Mouse (Mus musculus) midbrain, postnatal 0 days (tissue): ENCODE results near the gene 1700029I15Rik. TPM values are rescaled to one million over a fixed set of nuclear protein-coding genes. Genes with fewer than 3 reads are reported as not detected.

Source experiments
- ATAC-seq: fragments of 200-750 bp; cut with Nextera tagmentation; 2 replicates; pipeline ENCODE4 v1.8.0; 2017; ENCODE audit warnings: moderate number of reproducible peaks, mild to moderate bottlenecking, moderate TSS enrichment, moderate library complexity; ENCODE audit not compliant: low FRiP score
- DNase-seq: peaks from one replicate; pipeline ENCODE4 v3.0.0-alpha.2; 2015; ENCODE audit warnings: low spot score
- H3K27ac ChIP-seq: fragments of 300-500 bp; sonication (generic); 2 replicates; pipeline ENCODE4 v1.5.1; 2014; ENCODE audit warnings: low read depth, mild to moderate bottlenecking, low read length, mixed read lengths
- H3K27me3 ChIP-seq: fragments of 300-500 bp; sonication (generic); 2 replicates; pipeline ENCODE4 v1.6.1; 2014; ENCODE audit warnings: low read length, control low read depth, mixed read lengths; ENCODE audit not compliant: insufficient read depth
- H3K36me3 ChIP-seq: fragments of 300-500 bp; sonication (generic); 2 replicates; pipeline ENCODE4 v1.6.1; 2014; ENCODE audit warnings: low read length, control low read depth, mixed read lengths; ENCODE audit not compliant: insufficient read depth
- H3K4me1 ChIP-seq: fragments of 300-500 bp; sonication (generic); 2 replicates; pipeline ENCODE4 v1.6.1; 2014; ENCODE audit warnings: mild to moderate bottlenecking, control low read depth, antibody characterized with exemption, low read length, mixed read lengths; ENCODE audit not compliant: insufficient read depth
- H3K4me2 ChIP-seq: fragments of 300-500 bp; sonication (generic); 2 replicates; pipeline ENCODE4 v1.6.1; 2014; ENCODE audit warnings: low read depth, mild to moderate bottlenecking, low read length, mixed read lengths; ENCODE audit not compliant: poor library complexity, severe bottlenecking
- H3K4me3 ChIP-seq: fragments of 300-500 bp; sonication (generic); 2 replicates; pipeline ENCODE4 v1.5.1; 2014; ENCODE audit warnings: low read depth, mild to moderate bottlenecking, low read length, moderate library complexity
- H3K9ac ChIP-seq: fragments of 300-500 bp; sonication (generic); replicated peaks from 2 replicates; pipeline ENCODE4 v1.6.1; 2014; ENCODE audit warnings: mild to moderate bottlenecking, low read length, moderate library complexity, mixed read lengths; ENCODE audit not compliant: poor library complexity, severe bottlenecking
- H3K9me3 ChIP-seq: fragments of 300-500 bp; sonication (generic); 2 replicates; pipeline ENCODE4 v1.6.1; 2016; ENCODE audit warnings: low read length, control low read depth
- CTCF ChIP-seq: IDR thresholded peaks from 2 replicates; pipeline ENCODE4 v1.5.1; 2016; ENCODE audit warnings: antibody characterized with exemption, mild to moderate bottlenecking
- WGBS: fragments of 180-500 bp; shearing (Covaris S2); extraction: QIAGEN DNeasy Blood & Tissue Kit; methylation state at CpG from one replicate; pipeline ENCODE4 v1.1.7; 2014; 5-methylcytosine and 5-hydroxymethylcytosine counted together
- polyA plus RNA-seq: library from polyadenylated mRNA; unstranded; fragments of >200 nt; fragmentation: Nextera tagmentation; extraction: Ambion mirVana; gene quantifications from 2 replicates; pipeline ENCODE4 v1.2.1, GENCODE M21; 2015
- total RNA-seq: library from RNA; depleted of rRNA; stranded (reverse); fragments of >200 nt; gene quantifications from 2 replicates; pipeline ENCODE4 v1.2.3, GENCODE M21; 2014

Gene 1700029I15Rik
- total and polyA plus RNA-seq, 2 experiments from 2014 or later, result 4.7 to 8.6 TPM

DNA sequence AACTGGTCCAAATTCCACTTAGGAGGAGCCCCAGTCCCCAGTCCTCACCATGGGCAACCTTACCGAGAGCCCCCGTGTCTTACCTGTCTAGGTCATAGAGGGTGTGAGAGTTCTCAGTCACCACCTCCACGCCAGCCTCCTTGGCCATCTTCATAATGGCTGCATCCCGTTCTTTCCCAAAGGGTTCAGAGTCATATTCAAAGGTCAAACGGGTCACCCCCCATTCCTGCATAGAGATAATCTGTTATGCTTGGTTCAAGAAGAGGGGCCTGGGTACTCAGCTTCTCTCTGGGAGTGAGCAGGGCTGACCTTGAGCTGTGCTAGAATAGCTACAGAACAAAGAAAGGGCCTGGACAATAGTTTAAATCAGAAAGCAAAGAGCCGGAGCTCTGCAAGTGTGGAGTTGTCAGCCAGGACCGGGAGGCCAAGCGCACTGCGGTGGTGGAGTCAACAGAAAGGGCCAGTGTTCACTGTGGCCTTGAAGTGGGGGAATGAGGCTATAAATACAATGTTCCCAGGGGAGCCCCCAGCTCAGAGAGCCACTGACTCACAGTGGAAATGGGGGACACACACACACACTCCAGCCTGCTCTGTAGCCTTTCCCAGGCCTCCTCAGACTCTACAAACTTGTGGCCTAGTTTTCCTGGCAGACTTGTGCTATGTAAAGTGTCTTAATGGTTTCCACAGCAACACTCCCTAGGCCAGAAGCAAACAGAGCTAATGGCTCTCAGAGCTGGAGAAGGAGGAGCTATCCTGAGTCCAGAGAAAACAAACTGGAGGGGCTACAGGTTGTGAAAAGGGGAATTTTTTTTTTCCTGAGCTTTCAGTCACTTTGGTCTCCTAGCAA lies 42.3 kb downstream of the 1700029I15Rik start:
- H3K27ac ChIP-seq, result peak overlapping the region; percentile 71
- no peaks in the 10 kb centered on the region for H3K9me3 ChIP-seq
- H3K27me3 ChIP-seq, result no peaks in the 10 kb centered on the region
- H3K9ac ChIP-seq, result no peak overlapping the region
- peak; percentile 35 for ATAC-seq
- 0 out of 2 replicates have a peak, but pooled peaks cover 6% of the 10 kb centered on the region for H3K4me1 ChIP-seq
- peak; percentile 89 for DNase-seq
- 33% methylated on average over 9 of the region's 9 CpGs for WGBS
- TF ChIP-seq CTCF, result no peak
- peaks cover 47% of the 10 kb centered on the region for H3K36me3 ChIP-seq
- H3K4me3 ChIP-seq, result no peak overlapping the region
- no peak overlapping the region for H3K4me2 ChIP-seq

DNA sequence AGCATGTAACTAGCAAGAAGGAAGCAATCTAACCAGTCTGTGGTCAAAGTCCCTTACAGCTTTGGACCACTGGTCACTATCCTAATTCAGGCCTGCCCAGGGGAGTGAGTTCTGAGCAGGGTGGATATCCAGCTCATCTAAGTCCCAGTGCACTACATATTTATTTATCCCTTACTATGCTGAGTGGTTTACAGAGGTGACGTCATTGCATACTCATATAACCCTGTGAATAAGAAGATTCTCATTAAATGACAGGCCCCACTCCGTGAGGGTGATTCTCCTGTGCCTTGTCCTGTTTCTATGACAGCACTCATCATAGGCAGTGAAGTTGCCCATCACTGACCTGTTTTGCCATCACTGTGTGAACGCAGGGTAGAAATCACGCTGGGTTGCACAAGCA lies 43.0 kb downstream of the 1700029I15Rik start:
- no peak overlapping the region for H3K4me2 ChIP-seq
- WGBS, result 49% methylated on average over 4 of the region's 4 CpGs
- no peak for TF ChIP-seq CTCF

DNA sequence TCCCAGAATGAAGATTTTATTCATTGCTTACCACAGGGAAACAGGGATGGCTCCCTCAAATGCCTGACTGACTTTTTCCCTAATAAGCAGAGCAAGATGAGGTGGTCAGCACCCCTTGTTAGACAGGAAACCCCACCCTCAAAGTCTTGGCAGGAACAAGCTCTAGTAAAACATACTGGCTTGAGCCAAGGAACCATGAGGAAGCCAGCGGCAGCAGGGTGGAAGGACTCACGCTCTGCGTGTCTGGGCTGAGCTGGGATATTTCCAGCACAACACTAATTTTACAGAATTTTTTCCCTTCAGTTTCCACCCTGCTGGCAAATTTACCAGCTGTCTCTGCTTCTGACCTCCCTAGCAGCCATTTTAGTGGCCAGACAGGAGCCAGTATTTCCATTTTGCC lies 44.1 kb downstream of the 1700029I15Rik start:
- peak; percentile 47 for DNase-seq
- 0 out of 2 replicates have a peak, but pooled peaks cover 7% of the 10 kb centered on the region for H3K4me1 ChIP-seq
- H3K27ac ChIP-seq, result peak overlapping the region; percentile 48
- no peaks in the 10 kb centered on the region for H3K9me3 ChIP-seq
- no peak overlapping the region for H3K9ac ChIP-seq
- H3K4me3 ChIP-seq, result no peak overlapping the region
- H3K27me3 ChIP-seq, result no peaks in the 10 kb centered on the region
- ATAC-seq, result no peak
- no peak for TF ChIP-seq CTCF
- WGBS, result 83% methylated on average over 3 of the region's 3 CpGs
- H3K4me2 ChIP-seq, result no peak overlapping the region
- H3K36me3 ChIP-seq, result peaks cover 29% of the 10 kb centered on the region

More for the DNA sequence above, 43.0 kb downstream of the 1700029I15Rik start:
- DNase-seq (no peak), ATAC-seq (no peak)
- H3K4me1 ChIP-seq, result 0 out of 2 replicates have a peak, but pooled peaks cover 6% of the 10 kb centered on the region
- no peaks in the 10 kb centered on the region for H3K9me3 ChIP-seq
- H3K36me3 ChIP-seq, result peaks cover 40% of the 10 kb centered on the region
- H3K27ac ChIP-seq, result peak overlapping the region; percentile 71
- no peak overlapping the region for H3K4me3 ChIP-seq
- no peaks in the 10 kb centered on the region for H3K27me3 ChIP-seq
- H3K9ac ChIP-seq, result no peak overlapping the region; the same call in 1 of the 2 replicates

DNA sequence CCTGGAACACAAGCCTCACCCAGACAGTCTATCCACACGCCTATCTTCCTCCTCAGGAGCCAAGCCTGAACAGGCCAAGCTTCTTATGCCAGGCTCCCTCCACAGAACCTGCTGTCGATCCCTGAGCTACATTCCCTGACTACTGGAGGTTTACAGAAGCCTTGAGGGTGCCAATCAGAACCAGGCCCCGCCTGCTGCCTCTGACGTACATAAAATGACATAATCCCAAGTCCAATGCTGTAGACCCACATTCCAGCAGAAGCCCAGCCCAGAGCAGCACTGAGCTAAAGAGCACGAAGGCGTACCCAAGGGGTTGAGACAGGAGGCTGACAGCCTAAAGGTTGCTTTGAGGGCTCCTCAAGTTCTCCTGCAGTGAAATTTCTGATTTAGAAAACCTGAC lies 45.5 kb downstream of the 1700029I15Rik start:
- peak; percentile 17; the same call in 1 of the 2 replicates for TF ChIP-seq CTCF
- Histone ChIP-seq H3K4me3 (no peak overlapping the region), H3K4me1 (0 out of 2 replicates have a peak, but pooled peaks cover 11% of the 10 kb centered on the region), H3K4me2 (no peak overlapping the region), H3K9me3 (no peaks in the 10 kb centered on the region), H3K27ac (no peak overlapping the region), H3K27me3 (no peaks in the 10 kb centered on the region), H3K9ac (no peak overlapping the region; the same call in 1 of the 2 replicates), H3K36me3 (peaks cover 16% of the 10 kb centered on the region)
- 39% methylated on average over 6 of the region's 6 CpGs for WGBS
- DNase-seq (peak; percentile 80), ATAC-seq (no peak)

DNA sequence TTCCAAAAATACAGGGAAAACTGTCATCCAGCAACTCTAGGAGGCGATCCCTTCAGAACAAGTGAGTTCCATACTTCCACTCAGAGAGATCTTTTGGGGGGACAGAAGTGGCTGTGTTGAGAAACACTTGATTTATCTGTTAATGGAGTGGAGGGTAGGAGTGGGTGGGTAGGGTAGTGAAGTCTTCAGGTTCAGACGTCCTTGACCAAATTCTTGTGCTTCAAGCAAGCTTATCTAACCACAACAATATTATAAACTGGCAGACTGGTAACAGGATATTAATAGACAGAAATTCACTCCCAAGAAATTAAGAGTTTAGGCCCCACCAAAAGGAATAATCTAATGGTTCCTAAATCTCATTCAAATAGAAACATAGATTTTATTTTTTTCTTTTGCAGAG lies 47.8 kb downstream of the 1700029I15Rik start:
- WGBS, result 91% methylated on average over 2 of the region's 2 CpGs
- H3K9me3 ChIP-seq, result no peaks in the 10 kb centered on the region
- no peak for DNase-seq
- H3K27ac ChIP-seq, result no peak overlapping the region
- no peak overlapping the region for H3K4me2 ChIP-seq
- H3K36me3 ChIP-seq, result no peaks in the 10 kb centered on the region
- no peak overlapping the region for H3K9ac ChIP-seq
- TF ChIP-seq CTCF, result no peak
- no peak overlapping the region for H3K4me3 ChIP-seq
- ATAC-seq, result no peak
- no peaks in the 10 kb centered on the region for H3K27me3 ChIP-seq
- peaks cover 15% of the 10 kb centered on the region; the same call in 1 of the 2 replicates for H3K4me1 ChIP-seq
